33 mouse cellular contexts compared by ENCODE assay signal in the genomic region with DNA sequence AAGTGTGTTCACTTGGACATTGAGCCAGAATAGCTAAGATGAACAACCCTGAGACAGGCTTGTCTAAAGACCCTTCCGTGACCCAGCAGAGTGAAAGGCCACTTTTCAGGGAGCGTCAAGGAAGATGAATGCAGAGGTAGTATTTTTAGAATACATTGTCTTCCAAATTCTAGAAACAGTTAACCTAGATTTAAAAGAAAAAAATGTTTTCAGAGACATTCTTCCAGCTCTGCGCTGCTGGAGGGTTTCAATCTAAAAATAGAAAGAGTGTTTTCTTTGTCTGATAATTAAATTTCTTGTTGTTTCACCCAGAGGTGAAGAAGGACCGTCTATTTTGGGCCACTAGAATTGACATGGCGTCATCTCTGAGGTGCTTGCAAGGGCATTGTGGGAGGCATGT.
A peak's percentile ranks its signal among the peaks of the same experiment; 100 is the strongest.
DNase-seq lines count a peak whose midpoint lies in the region; ATAC-seq and TF ChIP-seq lines count a peak whose summit lies in the region.
"Had no signal": no experiment of that assay in that cellular context is flagged by ENCODE, and none has a peak within 500 bp of the region (broad histone marks: within the 10 kb centered on the region; RNA-seq: fewer than 3 reads in every experiment).

No protein-coding gene starts in this region.

- no peaks in the 10 kb centered on the region for H3K9me3 ChIP-seq in heart, embryonic 12.5 days (replicated peaks)
- H3K9me3 ChIP-seq in kidney, embryonic 16.5 days (ENCODE audit: low read length) = no peaks in the 10 kb centered on the region
- H3K9me3 ChIP-seq: embryonic facial prominence, embryonic 10.5 days; embryonic facial prominence, embryonic 13.5 days; forebrain, embryonic 12.5 days; G1E; heart, embryonic 15.5 days; hindbrain, embryonic 10.5 days; hindbrain, embryonic 13.5 days had no signal

- DNase-seq in heart, adult 9 months (ENCODE audit: low spot score in 2 of 2) = no peak
- DNase-seq in kidney, adult 11 months = no peak
- DNase-seq in brain, adult 2 months (ENCODE audit: low read depth, low spot score) = peak; percentile 34
- DNase-seq in frontal cortex, postnatal 36 days (ENCODE audit: low spot score in 2 of 2) = no peak
- DNase-seq: adrenal gland, postnatal 10 days; adrenal gland, postnatal 36 days; B cell, adult 2 months; cerebellum, adult 11-12 months; cerebellum, adult 8-10 months; cerebellum, postnatal 10 days; cerebellum, postnatal 36 days; embryo, embryonic 11 days; gastrocnemius, adult 2 months; gastrocnemius, postnatal 14 days; heart, adult 11 months; heart, postnatal 10 days; heart, postnatal 36 days had no signal

- no peak overlapping the region for H3K9ac ChIP-seq in heart, embryonic 12.5 days
- no peak overlapping the region for H3K9ac ChIP-seq in kidney, embryonic 16.5 days (replicated peaks; ENCODE audit: low read length)
- H3K9ac ChIP-seq: embryonic facial prominence, embryonic 13.5 days; forebrain, embryonic 12.5 days; heart, embryonic 15.5 days; hindbrain, embryonic 13.5 days had no signal

- 0 out of 2 replicates have a peak overlapping the region, but pooled peaks have one; percentile 39 for H3K27ac ChIP-seq in heart, embryonic 12.5 days (ENCODE audit: poor library complexity, severe bottlenecking)
- H3K27ac ChIP-seq in kidney, embryonic 16.5 days (ENCODE audit: low read length) = peak overlapping the region; percentile 4; the same call in 1 of the 2 replicates
- 0 out of 2 replicates have a peak overlapping the region, but pooled peaks have one; percentile 1 for H3K27ac ChIP-seq in olfactory bulb, adult 2 months (ENCODE audit: insufficient read depth, low read depth, low read length)
- H3K27ac ChIP-seq: embryonic facial prominence, embryonic 10.5 days; embryonic facial prominence, embryonic 13.5 days; forebrain, embryonic 12.5 days; gastrocnemius, adult 2 months; heart, embryonic 15.5 days; hindbrain, embryonic 10.5 days; hindbrain, embryonic 13.5 days had no signal

- H3K27me3 ChIP-seq in heart, embryonic 12.5 days (replicated peaks) = no peaks in the 10 kb centered on the region
- H3K27me3 ChIP-seq in kidney, embryonic 16.5 days (ENCODE audit: insufficient read depth, low read length) = no peaks in the 10 kb centered on the region
- H3K27me3 ChIP-seq: CH12.LX; embryonic facial prominence, embryonic 13.5 days; forebrain, embryonic 12.5 days; heart, embryonic 15.5 days; hindbrain, embryonic 13.5 days; Patski had no signal

- ATAC-seq in heart, embryonic 12.5 days (ENCODE audit: insufficient number of reproducible peaks, low FRiP score) = no peak
- ATAC-seq in kidney, embryonic 16.5 days (ENCODE audit: low FRiP score, low TSS enrichment) = no peak
- ATAC-seq: forebrain, embryonic 16.5 days; hindbrain, embryonic 16.5 days; Patski had no signal

- TF ChIP-seq POLR2A in olfactory bulb, adult 2 months (IDR thresholded peaks at IDR 0.05; ENCODE audit: insufficient read depth, low read depth, low read length) = no peak

- peaks cover 26% of the 10 kb centered on the region for H3K4me1 ChIP-seq in heart, embryonic 12.5 days (replicated peaks)
- peaks cover 14% of the 10 kb centered on the region for H3K4me1 ChIP-seq in kidney, embryonic 16.5 days (ENCODE audit: insufficient read depth, low read length)
- H3K4me1 ChIP-seq in olfactory bulb, adult 2 months (ENCODE audit: control insufficient read depth, insufficient read depth, low read length) = no peaks in the 10 kb centered on the region
- H3K4me1 ChIP-seq: embryonic facial prominence, embryonic 10.5 days; embryonic facial prominence, embryonic 13.5 days; forebrain, embryonic 12.5 days; hindbrain, embryonic 10.5 days; hindbrain, embryonic 13.5 days had no signal

- no peak overlapping the region for H3K4me2 ChIP-seq in heart, embryonic 12.5 days
- no peak overlapping the region for H3K4me2 ChIP-seq in kidney, embryonic 16.5 days (replicated peaks; ENCODE audit: low read depth, low read length)
- H3K4me2 ChIP-seq: embryonic facial prominence, embryonic 13.5 days; forebrain, embryonic 12.5 days; heart, embryonic 11.5 days; heart, embryonic 15.5 days; hindbrain, embryonic 13.5 days had no signal

- 29% methylated on average over 5 of the region's 5 CpGs for WGBS in heart, embryonic 12.5 days
- WGBS in kidney, embryonic 16.5 days = 56% methylated on average over 5 of the region's 5 CpGs
- WGBS in olfactory bulb, adult 2 months = 35% methylated on average over 5 of the region's 5 CpGs

- no peak overlapping the region for H3K4me3 ChIP-seq in heart, embryonic 12.5 days
- H3K4me3 ChIP-seq in kidney, embryonic 16.5 days (ENCODE audit: low read length) = no peak overlapping the region
- no peak overlapping the region for H3K4me3 ChIP-seq in olfactory bulb, adult 2 months (ENCODE audit: insufficient read depth, low read depth, low read length)
- H3K4me3 ChIP-seq: embryonic facial prominence, embryonic 10.5 days; embryonic facial prominence, embryonic 13.5 days; erythroblast, embryonic 14.5 days; forebrain, embryonic 12.5 days; gastrocnemius, adult 2 months; heart, embryonic 15.5 days; hindbrain, embryonic 10.5 days; hindbrain, embryonic 13.5 days had no signal

- TF ChIP-seq CTCF in olfactory bulb, adult 2 months (IDR thresholded peaks at IDR 0.05; ENCODE audit: insufficient read depth, low read depth, low read length) = no peak

- no peaks in the 10 kb centered on the region for H3K36me3 ChIP-seq in heart, embryonic 12.5 days
- no peaks in the 10 kb centered on the region for H3K36me3 ChIP-seq in kidney, embryonic 16.5 days (ENCODE audit: insufficient read depth, low read length)
- H3K36me3 ChIP-seq: embryonic facial prominence, embryonic 10.5 days; embryonic facial prominence, embryonic 13.5 days; forebrain, embryonic 12.5 days; G1E; heart, embryonic 15.5 days; hindbrain, embryonic 10.5 days; hindbrain, embryonic 13.5 days had no signal
